In genomic region chr13:69541776-69542175, GRCm38 (mm10) we compare ENCODE assay signal across 10 mouse cellular contexts. TPM values are rescaled to one million over a fixed set of nuclear protein-coding genes. Genes with fewer than 3 reads are reported as not detected.
DNase-seq lines count a peak whose midpoint lies in the region; ATAC-seq and TF ChIP-seq lines count a peak whose summit lies in the region.
"Had no signal": no experiment of that assay in that cellular context is flagged by ENCODE, and none has a peak within 500 bp of the region (broad histone marks: within the 10 kb centered on the region; RNA-seq: fewer than 3 reads in every experiment).

No protein-coding gene starts in this region.

- no peak for DNase-seq in kidney, adult 9 months
- peak; percentile 52 for DNase-seq in 3134 (ENCODE audit: extremely low read depth, insufficient read length, low spot score)
- no peak for DNase-seq in CH12.LX (ENCODE audit: extremely low read depth)
- DNase-seq: retina, postnatal 1 day had no signal

- TF ChIP-seq CTCF in CH12.LX (conservative IDR thresholded peaks at IDR 0.05 in 1 of 2, IDR thresholded peaks at IDR 0.05 in 1 of 2; ENCODE audit: low read depth in 2 of 2, low read length in 2 of 2), result no peak

- no peak overlapping the region for H3K4me3 ChIP-seq in kidney, embryonic 14.5 days (ENCODE audit: low read length)
- no peak overlapping the region for H3K4me3 ChIP-seq in CH12.LX (replicated peaks in 1 of 3; ENCODE audit: low read depth in 2 of 3, low read length in 2 of 3, poor library complexity in 1 of 3)
- H3K4me3 ChIP-seq in limb, embryonic 15.5 days, result no peak overlapping the region

- TF ChIP-seq EP300 in CH12.LX (IDR thresholded peaks at IDR 0.05; ENCODE audit: low read length), result no peak

- H3K36me3 ChIP-seq in kidney, embryonic 14.5 days (ENCODE audit: control insufficient read depth, insufficient read depth, low read length), result no peaks in the 10 kb centered on the region
- no peaks in the 10 kb centered on the region for H3K36me3 ChIP-seq in CH12.LX (replicated peaks in 1 of 2; ENCODE audit: control insufficient read depth in 1 of 2, insufficient read depth in 1 of 2, low read length in 1 of 2)
- H3K36me3 ChIP-seq in limb, embryonic 15.5 days, result no peaks in the 10 kb centered on the region

- H3K27me3 ChIP-seq in kidney, embryonic 14.5 days (ENCODE audit: control insufficient read depth, insufficient read depth, low read length), result no peaks in the 10 kb centered on the region
- no peaks in the 10 kb centered on the region for H3K27me3 ChIP-seq in CH12.LX (replicated peaks)
- no peaks in the 10 kb centered on the region for H3K27me3 ChIP-seq in limb, embryonic 15.5 days
- H3K27me3 ChIP-seq: Patski had no signal

- no peak for TF ChIP-seq POLR2A in CH12.LX (IDR thresholded peaks at IDR 0.05; ENCODE audit: low read depth, low read length)

- WGBS in kidney, embryonic 14.5 days, result 47% methylated on average over 10 of the region's 10 CpGs
- 52% methylated on average over 10 of the region's 10 CpGs for WGBS in limb, embryonic 15.5 days

- no peak overlapping the region; the same call in 1 of the 2 replicates for H3K27ac ChIP-seq in kidney, embryonic 14.5 days (ENCODE audit: low read depth, low read length)
- no peak overlapping the region for H3K27ac ChIP-seq in CH12.LX (ENCODE audit: insufficient read depth, low read depth)
- H3K27ac ChIP-seq in limb, embryonic 15.5 days, result peak overlapping the region; percentile 81

- dilution Hi-C loops in CH12.LX (cut with MboI; ENCODE audit: extremely low pct_ligation_motif_present, extremely low pct_unique_long_range_greater_than_20kb, low sequenced_read_pairs), result no loop called here

- ATAC-seq in kidney, embryonic 14.5 days (ENCODE audit: low FRiP score, low TSS enrichment), result 0 out of 2 replicates have a peak, but pooled peaks have one; percentile 26
- ATAC-seq in limb, embryonic 15.5 days (ENCODE audit: insufficient number of reproducible peaks, low FRiP score, low TSS enrichment, low read depth), result no peak
- ATAC-seq in erythroid progenitor cell, adult 5-6 weeks (replicated peaks; ENCODE audit: low FRiP score, poor library complexity, severe bottlenecking), result no peak
- ATAC-seq in cerebellum, adult (ENCODE audit: insufficient number of reproducible peaks, low FRiP score, low TSS enrichment), result no peak
- ATAC-seq: Patski had no signal

- H3K79me2 ChIP-seq in CH12.LX (replicated peaks; ENCODE audit: control insufficient read depth, extremely low read depth, insufficient read depth, poor library complexity, severe bottlenecking), result no peaks in the 10 kb centered on the region

- H3K4me1 ChIP-seq in kidney, embryonic 14.5 days (ENCODE audit: control insufficient read depth, insufficient read depth, low read length), result 0 out of 2 replicates have a peak, but pooled peaks cover 16% of the 10 kb centered on the region
- peaks cover 0 to 5% of the 10 kb centered on the region in 2 experiments; a peak in 1 of 4 replicates for H3K4me1 ChIP-seq in CH12.LX (ENCODE audit: control insufficient read depth in 1 of 2, insufficient read depth in 2 of 2)
- H3K4me1 ChIP-seq in limb, embryonic 15.5 days, result peaks cover 50% of the 10 kb centered on the region

- no peak for TF ChIP-seq RAD21 in CH12.LX (IDR thresholded peaks at IDR 0.05; ENCODE audit: low read depth, low read length)

- in situ Hi-C loops in CH12.LX (cut with MboI; ENCODE audit: low pct_ligation_motif_present, low pct_unique_long_range_greater_than_20kb, low sequenced_read_pairs), result loop anchor here (10.0 kb wide), 1 partner anchor 73 kb away; the partner anchor contains the start of gene Srd5a1

- no peak overlapping the region for H3K4me2 ChIP-seq in kidney, embryonic 14.5 days (replicated peaks; ENCODE audit: low read depth, low read length)
- peak overlapping the region; percentile 27; the same call in 1 of the 2 replicates for H3K4me2 ChIP-seq in CH12.LX (ENCODE audit: insufficient read depth, low read depth, poor library complexity, severe bottlenecking)
- H3K4me2 ChIP-seq in limb, embryonic 15.5 days, result no peak overlapping the region
- H3K4me2 ChIP-seq: liver, embryonic 11.5 days had no signal

- no peaks in the 10 kb centered on the region for H3K9me3 ChIP-seq in kidney, embryonic 14.5 days (ENCODE audit: control insufficient read depth, low read length)
- H3K9me3 ChIP-seq in CH12.LX (replicated peaks; ENCODE audit: low read length), result no peaks in the 10 kb centered on the region
- H3K9me3 ChIP-seq in limb, embryonic 15.5 days, result no peaks in the 10 kb centered on the region

- no peak overlapping the region for H3K9ac ChIP-seq in kidney, embryonic 14.5 days (ENCODE audit: low read depth, low read length)
- H3K9ac ChIP-seq in CH12.LX (ENCODE audit: insufficient read depth, low read depth), result no peak overlapping the region
- no peak overlapping the region for H3K9ac ChIP-seq in limb, embryonic 15.5 days

TF ChIP-seq in CH12.LX, 34 proteins besides CTCF, POLR2A, EP300 and RAD21:
- no peak for TF ChIP-seq MXI1 (IDR thresholded peaks at IDR 0.05; ENCODE audit: low read depth, low read length)

RNA-seq across cellular contexts. Expression of gene Tent4a, which starts 7.4 kb away (rescaled TPM):
- polyA plus RNA-seq in kidney, embryonic 14.5 days (2014; fragmentation: Nextera tagmentation; extraction: Ambion mirVana), result 8.3 and 8.6 TPM in 2 replicates
- total RNA-seq in CH12.LX (2012; rRNA removed) (5.7 and 6.2 TPM in 2 replicates), CH12.LX (2014; rRNA removed) (2.9 and 3.6 TPM in 2 replicates)
- 7.3 and 8.8 TPM in 2 replicates for polyA plus RNA-seq in CH12.LX (2012; ENCODE audit: insufficient read length, low read depth)
- polyA plus RNA-seq in limb, embryonic 15.5 days (2015; fragmentation: Nextera tagmentation; extraction: Ambion mirVana), result 4.9 and 6.2 TPM in 2 replicates
- 34.0 and 37.5 TPM in 2 replicates for total RNA-seq in erythroid progenitor cell, adult 5-6 weeks (2015; ENCODE audit: low replicate concordance)
- 33.8 and 48.0 TPM in 2 replicates for total RNA-seq in erythroid progenitor cell, adult 5-6 weeks (2017; ENCODE audit: low replicate concordance)

RNA-seq across cellular contexts. Expression of gene Nsun2, which starts 8.2 kb away (rescaled TPM):
- polyA plus RNA-seq in kidney, embryonic 14.5 days (2014; fragmentation: Nextera tagmentation; extraction: Ambion mirVana), result 88.5 and 142 TPM in 2 replicates
- total RNA-seq in CH12.LX (2012; rRNA removed) (178 and 236 TPM in 2 replicates), CH12.LX (2014; rRNA removed) (273 and 279 TPM in 2 replicates)
- 292 and 310 TPM in 2 replicates for polyA plus RNA-seq in CH12.LX (2012; ENCODE audit: insufficient read length, low read depth)
- polyA plus RNA-seq in limb, embryonic 15.5 days (2015; fragmentation: Nextera tagmentation; extraction: Ambion mirVana), result 132 and 136 TPM in 2 replicates
- total RNA-seq in erythroid progenitor cell, adult 5-6 weeks (2015; ENCODE audit: low replicate concordance), result 21.8 and 22.3 TPM in 2 replicates
- total RNA-seq in erythroid progenitor cell, adult 5-6 weeks (2017; ENCODE audit: low replicate concordance), result 28.1 and 33.8 TPM in 2 replicates
